Mouse (Mus musculus) MEL (cell line): ENCODE data around the gene Cntf. TPM values are rescaled to one million over a fixed set of nuclear protein-coding genes. Genes with fewer than 3 reads are reported as not detected.

Source experiments
- DNase-seq: peaks from one replicate; pipeline ENCODE4 v3.0.0; 2011; ENCODE audit warnings: low read depth, low spot score
- H3K27ac ChIP-seq: 2 replicates; pipeline ENCODE4 v1.5.1; 2012; ENCODE audit warnings: low read depth, mild to moderate bottlenecking, control low read depth, low read length, moderate library complexity; ENCODE audit not compliant: control insufficient read depth
- H3K27me3 ChIP-seq, 2 experiments: fragments of 150-350 bp in 1 of 2; sonication (generic) in 1 of 2; 2 replicates each; pipeline ENCODE4 v1.6.1; 2012; ENCODE audit warnings: low read length in 2 of 2, mild to moderate bottlenecking in 2 of 2, improper control_type of control experiment in 1 of 2, moderate library complexity in 1 of 2; ENCODE audit not compliant: insufficient read depth in 2 of 2, control insufficient read depth in 1 of 2
- H3K36me3 ChIP-seq, 2 experiments: 2 replicates each; pipeline ENCODE4 v1.6.1; 2012 to 2014; ENCODE audit warnings: low read length in 2 of 2, improper control_type of control experiment in 1 of 2, inconsistent platforms in 1 of 2, mild to moderate bottlenecking in 1 of 2; ENCODE audit not compliant: insufficient read depth in 2 of 2, control insufficient read depth in 1 of 2
- H3K4me1 ChIP-seq, 2 experiments: fragments of 150-350 bp in 1 of 2; sonication (generic) in 1 of 2; 2 replicates each; pipeline ENCODE4 v1.6.1; 2012; ENCODE audit warnings: low read length in 2 of 2, improper control_type of control experiment in 1 of 2, mild to moderate bottlenecking in 1 of 2; ENCODE audit not compliant: insufficient read depth in 2 of 2, control insufficient read depth in 1 of 2
- H3K4me3 ChIP-seq, 2 experiments: fragments of 150-350 bp in 1 of 2; sonication (generic) in 1 of 2; 2 replicates each; pipeline ENCODE4 v1.5.1; 2012; ENCODE audit warnings: low read depth in 2 of 2, low read length in 2 of 2, mild to moderate bottlenecking in 2 of 2, moderate library complexity in 2 of 2, control low read depth in 1 of 2, improper control_type of control experiment in 1 of 2; ENCODE audit not compliant: control insufficient read depth in 1 of 2, insufficient read depth in 1 of 2
- H3K79me2 ChIP-seq: 2 replicates; pipeline ENCODE4 v1.6.1; 2012; ENCODE audit warnings: mild to moderate bottlenecking, low read length, moderate library complexity; ENCODE audit not compliant: control insufficient read depth, poor library complexity, insufficient read depth
- H3K9ac ChIP-seq: 2 replicates; pipeline ENCODE4 v1.6.1; 2012; ENCODE audit warnings: low read depth, mild to moderate bottlenecking, control low read depth, low read length, moderate library complexity; ENCODE audit not compliant: control insufficient read depth, poor library complexity, severe bottlenecking
- H3K9me3 ChIP-seq: fragments of 150-350 bp; sonication (generic); replicated peaks from 2 replicates; pipeline ENCODE4 v1.6.1; 2012; ENCODE audit warnings: mild to moderate bottlenecking, low read length, improper control_type of control experiment, moderate library complexity; ENCODE audit not compliant: insufficient read depth
- CHD2 ChIP-seq: IDR thresholded peaks from 2 replicates; pipeline ENCODE4 v1.6.1; 2011; ENCODE audit warnings: low read length, improper control_type of control experiment
- CTCF ChIP-seq, 3 experiments: IDR thresholded peaks in 2 of 3; conservative IDR thresholded peaks in 1 of 3; 2 replicates each; pipeline ENCODE4 v1.5.1; 2011 to 2012; ENCODE audit warnings: low read length in 3 of 3, low read depth in 2 of 3, mild to moderate bottlenecking in 2 of 3, improper control_type of control experiment in 1 of 3, inconsistent platforms in 1 of 3, mixed read lengths in 1 of 3, moderate library complexity in 1 of 3; ENCODE audit not compliant: control insufficient read depth in 1 of 3, insufficient read depth in 1 of 3, poor library complexity in 1 of 3, severe bottlenecking in 1 of 3
- ELF1 ChIP-seq: IDR thresholded peaks from 2 replicates; pipeline ENCODE4 v1.6.1; 2014; ENCODE audit warnings: low read depth, mild to moderate bottlenecking, inconsistent platforms, low read length, improper control_type of control experiment, moderate library complexity
- EP300 ChIP-seq, 2 experiments: IDR thresholded peaks; 2 replicates each; pipeline ENCODE4 v1.6.1; 2011; ENCODE audit warnings: improper control_type of control experiment in 2 of 2, low read length in 2 of 2, low read depth in 1 of 2, mild to moderate bottlenecking in 1 of 2
- HCFC1 ChIP-seq: IDR thresholded peaks from 2 replicates; pipeline ENCODE4 v1.6.1; 2012; ENCODE audit warnings: low read depth, mild to moderate bottlenecking, inconsistent platforms, low read length, improper control_type of control experiment, moderate library complexity
- JUND ChIP-seq: IDR thresholded peaks from 2 replicates; pipeline ENCODE4 v1.6.1; 2011; ENCODE audit warnings: low read depth, mild to moderate bottlenecking, improper control_type of control experiment, low read length
- KAT2A ChIP-seq: conservative IDR thresholded peaks from 2 replicates; pipeline ENCODE4 v1.6.1; 2012; ENCODE audit warnings: low read depth, low read length, improper control_type of control experiment, inconsistent platforms
- MAFK ChIP-seq: IDR thresholded peaks from 2 replicates; pipeline ENCODE4 v1.6.1; 2011; ENCODE audit warnings: low read depth, mild to moderate bottlenecking, low read length, improper control_type of control experiment, borderline replicate concordance
- MAX ChIP-seq: IDR thresholded peaks from 2 replicates; pipeline ENCODE4 v1.6.1; 2011; ENCODE audit warnings: low read length, improper control_type of control experiment
- MAZ ChIP-seq: IDR thresholded peaks from 2 replicates; pipeline ENCODE4 v1.6.1; 2012; ENCODE audit warnings: low read depth, mild to moderate bottlenecking, inconsistent platforms, low read length, improper control_type of control experiment
- MXI1 ChIP-seq: IDR thresholded peaks from 2 replicates; pipeline ENCODE4 v1.6.1; 2011; ENCODE audit warnings: mild to moderate bottlenecking, low read depth, low read length, improper control_type of control experiment
- MYC ChIP-seq: IDR thresholded peaks from 2 replicates; pipeline ENCODE4 v1.6.1; 2011; ENCODE audit warnings: low read depth, mild to moderate bottlenecking, low read length, improper control_type of control experiment, moderate library complexity
- POLR2A ChIP-seq, 2 experiments: IDR thresholded peaks; 2 replicates each; pipeline ENCODE4 v1.6.1; 2011 to 2012; ENCODE audit warnings: low read length in 2 of 2, mild to moderate bottlenecking in 2 of 2, control low read depth in 1 of 2, improper control_type of control experiment in 1 of 2, low read depth in 1 of 2, moderate library complexity in 1 of 2; ENCODE audit not compliant: control insufficient read depth in 1 of 2, insufficient read depth in 1 of 2, poor library complexity in 1 of 2
- RAD21 ChIP-seq: IDR thresholded peaks from 2 replicates; pipeline ENCODE4 v1.6.1; 2011; ENCODE audit warnings: mild to moderate bottlenecking, low read depth, low read length, improper control_type of control experiment
- SIN3A ChIP-seq: IDR thresholded peaks from 2 replicates; pipeline ENCODE4 v1.6.1; 2012; ENCODE audit warnings: low read length, improper control_type of control experiment, inconsistent platforms
- TBP ChIP-seq: IDR thresholded peaks from 2 replicates; pipeline ENCODE4 v1.8.0; 2011; ENCODE audit warnings: low read depth, low read length, improper control_type of control experiment
- TCF12 ChIP-seq: IDR thresholded peaks from 2 replicates; pipeline ENCODE4 v1.6.1; 2014; ENCODE audit warnings: low read depth, mild to moderate bottlenecking, inconsistent platforms, low read length, improper control_type of control experiment, moderate library complexity
- UBTF ChIP-seq: IDR thresholded peaks from 2 replicates; pipeline ENCODE4 v1.6.1; 2012; ENCODE audit warnings: low read depth, mild to moderate bottlenecking, inconsistent platforms, low read length, improper control_type of control experiment, moderate library complexity, borderline replicate concordance; ENCODE audit not compliant: insufficient read depth
- USF1 ChIP-seq: IDR thresholded peaks from 2 replicates; pipeline ENCODE4 v1.6.1; 2014; ENCODE audit warnings: low read depth, mild to moderate bottlenecking, inconsistent platforms, low read length, improper control_type of control experiment, moderate library complexity
- USF2 ChIP-seq, 2 experiments: IDR thresholded peaks; 2 replicates each; pipeline ENCODE4 v1.6.1; 2011 to 2012; ENCODE audit warnings: improper control_type of control experiment in 2 of 2, low read length in 2 of 2, borderline replicate concordance in 1 of 2, inconsistent platforms in 1 of 2, low read depth in 1 of 2, mild to moderate bottlenecking in 1 of 2; ENCODE audit not compliant: insufficient read depth in 1 of 2
- ZC3H11A ChIP-seq: IDR thresholded peaks from 2 replicates; pipeline ENCODE4 v1.6.1; 2012; ENCODE audit warnings: low read depth, mild to moderate bottlenecking, inconsistent platforms, low read length, improper control_type of control experiment
- ZMIZ1 ChIP-seq: IDR thresholded peaks from 2 replicates; pipeline ENCODE4 v1.6.1; 2012; ENCODE audit warnings: low read depth, mild to moderate bottlenecking, inconsistent platforms, low read length, improper control_type of control experiment, moderate library complexity
- ZNF384 ChIP-seq: IDR thresholded peaks from 2 replicates; pipeline ENCODE4 v1.6.1; 2012; ENCODE audit warnings: low read depth, mild to moderate bottlenecking, inconsistent platforms, low read length, improper control_type of control experiment
- polyA plus RNA-seq, 2 experiments: library from polyadenylated mRNA; stranded (reverse) in 1 of 2; unstranded in 1 of 2; fragments of >175 nt in 1 of 2; fragments of >200 nt in 1 of 2; gene quantifications; 2 replicates each; pipeline versions ENCODE4 v1.2.1 to v1.2.4; 2012; ENCODE audit warnings: low replicate concordance in 2 of 2, low read depth in 1 of 2; ENCODE audit not compliant: insufficient read length in 2 of 2, insufficient read depth in 1 of 2, missing spikeins in 1 of 2
- total RNA-seq: library from RNA; depleted of rRNA; stranded (reverse); fragments of 300-350 nt; gene quantifications from 2 replicates; pipeline ENCODE4 v1.2.3, GENCODE M21; 2012

Gene Cntf
- total and polyA plus RNA-seq, 3 experiments = 3.2 to 8.2 TPM; not detected in 1

- H3K9ac ChIP-seq = peak overlapping the region; percentile 47
- H3K79me2 ChIP-seq = peaks cover 20% of the 10 kb centered on the region
- no peaks in the 10 kb centered on the region for H3K9me3 ChIP-seq
- H3K27me3 ChIP-seq = no peaks in the 10 kb centered on the region
- peak overlapping the region; percentile 44 to 71 for H3K4me3 ChIP-seq
- peaks cover 0 to 9% of the 10 kb centered on the region in 2 experiments; a peak in 2 of 4 replicates for H3K4me1 ChIP-seq
- peak overlapping the region; percentile 87 for H3K27ac ChIP-seq
- peak; percentile 30 for DNase-seq
- peaks cover 0 to 5% of the 10 kb centered on the region in 2 experiments; a peak in 2 of 4 replicates for H3K36me3 ChIP-seq
- TF ChIP-seq MYC = no peak
- TF ChIP-seq CTCF (IDR thresholded peaks at IDR 0.05 in 2 of 3, conservative IDR thresholded peaks at IDR 0.05 in 1 of 3; ENCODE audit: control insufficient read depth in 1 of 3, insufficient read depth in 1 of 3, low read depth in 2 of 3, low read length in 3 of 3, poor library complexity in 1 of 3, severe bottlenecking in 1 of 3) = no peak
Observed at GRCm38 (mm10) chr19:12799081-12799480, 33.6 kb upstream of the Cntf start.

GRCm38 (mm10) chr19:12798404-12798803 lies 33.0 kb upstream of the Cntf start:
- H3K9me3 ChIP-seq = no peaks in the 10 kb centered on the region
- peak; percentile 85 for DNase-seq
- peak overlapping the region; percentile 44 to 71 for H3K4me3 ChIP-seq
- peaks cover 0 to 9% of the 10 kb centered on the region in 2 experiments; a peak in 2 of 4 replicates for H3K4me1 ChIP-seq
- H3K79me2 ChIP-seq = peaks cover 22% of the 10 kb centered on the region
- no peaks in the 10 kb centered on the region for H3K27me3 ChIP-seq
- H3K36me3 ChIP-seq = peaks cover 0 to 5% of the 10 kb centered on the region in 2 experiments; a peak in 2 of 4 replicates
- H3K9ac ChIP-seq = peak overlapping the region; percentile 47
- no peak for TF ChIP-seq MAZ
- no peak for TF ChIP-seq EP300 (IDR thresholded peaks at IDR 0.05; ENCODE audit: low read depth in 1 of 2, low read length in 2 of 2)
- peak; percentile 73; the same call in 1 of the 2 replicates for TF ChIP-seq TBP
- TF ChIP-seq ZC3H11A = no peak
- no peak for TF ChIP-seq USF1
- TF ChIP-seq MYC = 0 out of 2 replicates have a peak, but pooled peaks have one; percentile 47
- 0 out of 2 replicates have a peak, but pooled peaks have one; percentile 26 for TF ChIP-seq ELF1
- TF ChIP-seq POLR2A (IDR thresholded peaks at IDR 0.05; ENCODE audit: control insufficient read depth in 1 of 2, insufficient read depth in 1 of 2, low read depth in 1 of 2, low read length in 2 of 2, poor library complexity in 1 of 2) = peak in 1 of 2 experiments; percentile 68; a peak in 2 of 4 replicates
- TF ChIP-seq MAFK = no peak
- TF ChIP-seq ZNF384 = peak; percentile 95
- TF ChIP-seq JUND = no peak
- peak; percentile 12; the same call in 1 of the 2 replicates for TF ChIP-seq SIN3A
- TF ChIP-seq MAX = peak; percentile 65; the same call in 1 of the 2 replicates
- TF ChIP-seq MXI1 = no peak
- H3K27ac ChIP-seq = peak overlapping the region; percentile 87

- peak; percentile 73 for DNase-seq
- Histone ChIP-seq H3K9ac (peak overlapping the region; percentile 100), H3K27ac (peak overlapping the region; percentile 97), H3K4me1 (peaks cover 0 to 12% of the 10 kb centered on the region in 2 experiments; a peak in 2 of 4 replicates), H3K27me3 (no peaks in the 10 kb centered on the region), H3K4me3 (peak overlapping the region; percentile 44 to 95), H3K36me3 (peaks cover 0 to 8% of the 10 kb centered on the region in 2 experiments; a peak in 3 of 4 replicates), H3K9me3 (no peaks in the 10 kb centered on the region), H3K79me2 (peaks cover 28% of the 10 kb centered on the region)
- 0 out of 2 replicates have a peak, but pooled peaks have one; percentile 16 for TF ChIP-seq HCFC1
- TF ChIP-seq RAD21 = peak; percentile 58
- 0 out of 4 replicates have a peak, but pooled peaks of 1 of the 2 experiments have one; percentile 15 for TF ChIP-seq EP300 (IDR thresholded peaks at IDR 0.05; ENCODE audit: low read depth in 1 of 2, low read length in 2 of 2)
- TF ChIP-seq TBP = no peak
- no peak for TF ChIP-seq MAX
- no peak for TF ChIP-seq ELF1
- no peak for TF ChIP-seq UBTF
- no peak for TF ChIP-seq KAT2A
- TF ChIP-seq CTCF (IDR thresholded peaks at IDR 0.05 in 2 of 3, conservative IDR thresholded peaks at IDR 0.05 in 1 of 3; ENCODE audit: control insufficient read depth in 1 of 3, insufficient read depth in 1 of 3, low read depth in 2 of 3, low read length in 3 of 3, poor library complexity in 1 of 3, severe bottlenecking in 1 of 3) = peak in 1 of 3 experiments; percentile 45; a peak in 2 of 6 replicates
- no peak for TF ChIP-seq ZMIZ1
- TF ChIP-seq USF2 (IDR thresholded peaks at IDR 0.05; ENCODE audit: borderline replicate concordance in 1 of 2, insufficient read depth in 1 of 2, low read depth in 1 of 2, low read length in 2 of 2) = no peak
- TF ChIP-seq ZC3H11A = peak; percentile 12; the same call in 1 of the 2 replicates
- TF ChIP-seq CHD2 = no peak
- no peak; a peak in 1 of 4 replicates for TF ChIP-seq POLR2A (IDR thresholded peaks at IDR 0.05; ENCODE audit: control insufficient read depth in 1 of 2, insufficient read depth in 1 of 2, low read depth in 1 of 2, low read length in 2 of 2, poor library complexity in 1 of 2)
- no peak for TF ChIP-seq TCF12
Observed at GRCm38 (mm10) chr19:12797071-12797470, 31.6 kb upstream of the Cntf start.
